Mouse (Mus musculus) stomach, embryonic 15.5 days (tissue): ENCODE results near the gene Tspan3. TPM values are rescaled to one million over a fixed set of nuclear protein-coding genes. Genes with fewer than 3 reads are reported as not detected.
A peak's percentile ranks its signal among the peaks of the same experiment; 100 is the strongest.

ENCODE experiments used
- ATAC-seq: fragments of 200-750 bp; cut with Nextera tagmentation; 2 replicates; pipeline ENCODE4 v1.8.0; 2017; ENCODE audit warnings: low read depth, moderate number of reproducible peaks, moderate TSS enrichment; ENCODE audit not compliant: insufficient read depth, low FRiP score
- H3K27ac ChIP-seq: fragments of 300-500 bp; sonication (generic); 2 replicates; pipeline ENCODE4 v1.5.1; 2015; ENCODE audit warnings: mild to moderate bottlenecking, inconsistent platforms
- H3K27me3 ChIP-seq: fragments of 300-500 bp; sonication (generic); replicated peaks from 2 replicates; pipeline ENCODE4 v1.6.1; 2015; ENCODE audit warnings: inconsistent platforms
- H3K36me3 ChIP-seq: fragments of 300-500 bp; sonication (generic); 2 replicates; pipeline ENCODE4 v1.6.1; 2015; ENCODE audit warnings: inconsistent platforms
- H3K4me1 ChIP-seq: fragments of 300-500 bp; sonication (generic); 2 replicates; pipeline ENCODE4 v1.6.1; 2015; ENCODE audit warnings: inconsistent platforms
- H3K4me2 ChIP-seq: fragments of 300-500 bp; sonication (generic); 2 replicates; pipeline ENCODE4 v1.6.1; 2015; ENCODE audit warnings: mild to moderate bottlenecking, inconsistent platforms
- H3K4me3 ChIP-seq: fragments of 300-500 bp; sonication (generic); replicated peaks from 2 replicates; pipeline ENCODE4 v1.5.1; 2015; ENCODE audit warnings: inconsistent platforms
- H3K9ac ChIP-seq: fragments of 300-500 bp; sonication (generic); 2 replicates; pipeline ENCODE4 v1.6.1; 2015; ENCODE audit warnings: inconsistent platforms
- H3K9me3 ChIP-seq: fragments of 300-500 bp; sonication (generic); 2 replicates; pipeline ENCODE4 v1.6.1; 2016; ENCODE audit warnings: inconsistent platforms
- WGBS: fragments of 180-500 bp; shearing (Covaris S2); methylation state at CpG from one replicate; pipeline ENCODE4 v1.1.7; 2015; 5-methylcytosine and 5-hydroxymethylcytosine counted together
- polyA plus RNA-seq: library from polyadenylated mRNA; unstranded; fragments of >200 nt; fragmentation: Nextera tagmentation; extraction: Ambion mirVana; gene quantifications from 2 replicates; pipeline ENCODE4 v1.2.1, GENCODE M21; 2015

Tspan3 gene
- polyA plus RNA-seq = 409 and 422 TPM in 2 replicates

DNA sequence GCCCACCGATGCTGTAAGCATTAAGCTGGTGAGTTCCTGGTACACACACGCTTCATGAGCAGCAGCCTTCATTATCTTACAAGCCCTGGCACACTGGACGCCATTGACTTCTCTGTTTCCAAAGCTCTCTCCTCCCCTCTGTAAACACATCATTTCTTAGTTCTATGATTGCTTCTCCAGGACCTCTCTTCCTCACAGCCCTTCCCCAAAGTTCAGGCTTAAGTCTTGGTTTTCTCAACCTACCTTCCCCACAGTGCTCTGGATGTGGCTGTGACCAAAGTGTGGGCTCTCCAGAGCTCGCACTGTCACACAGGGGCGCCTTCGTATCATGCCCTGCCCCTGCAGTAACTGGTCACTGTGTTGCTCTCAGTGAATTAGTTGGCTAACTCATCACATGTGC is at the start of gene Tspan3:
Tspan3 (minus strand) TSS at position 101 of the 400 bp plus-strand sequence.
- H3K27ac ChIP-seq = no peak within 1 kb of the TSS
- 88% methylated on average over 6 of the region's 6 CpGs for WGBS

DNA sequence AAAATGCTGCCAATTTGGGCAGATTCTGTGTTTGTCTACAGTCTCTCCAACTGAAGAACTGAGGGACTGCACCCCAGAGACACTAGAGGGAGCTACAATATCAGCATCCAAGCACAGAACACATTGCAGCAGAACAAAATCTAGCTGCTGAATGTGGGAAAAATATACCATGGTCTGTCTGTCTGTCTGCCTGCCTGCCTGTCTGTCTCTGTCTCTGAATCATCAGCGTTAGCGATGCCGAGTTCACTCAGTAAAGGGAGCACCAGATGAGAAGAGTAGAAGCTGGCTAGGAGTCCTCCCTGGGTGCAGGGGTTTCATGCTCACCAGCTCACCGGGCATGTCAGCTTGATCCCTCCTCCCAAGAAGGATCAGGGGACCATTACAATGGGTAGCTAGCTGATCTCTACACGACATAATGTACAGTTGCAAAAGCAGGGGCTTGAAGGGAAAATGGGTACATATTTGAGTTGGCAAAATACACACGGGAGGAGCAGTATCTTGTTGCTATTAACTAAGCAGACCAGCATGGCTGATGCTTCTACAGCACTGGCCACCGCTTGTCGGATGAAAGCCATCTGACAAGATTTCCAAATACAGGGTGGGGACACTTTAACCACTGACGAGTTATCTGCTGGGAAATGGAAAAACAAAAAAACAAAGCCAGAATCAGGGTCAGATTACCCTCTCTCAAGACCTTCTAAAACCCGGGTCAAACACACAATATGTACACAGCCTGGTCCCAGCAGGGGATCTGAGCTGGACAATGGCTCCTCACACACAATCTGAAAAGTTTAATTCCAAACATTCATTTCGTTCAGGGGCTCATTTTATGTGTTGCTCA is 48.4 kb upstream of the Tspan3 start:
- H3K27me3 ChIP-seq = no peaks in the 10 kb centered on the region
- ATAC-seq = no peak
- H3K4me2 ChIP-seq = no peak overlapping the region
- no peak overlapping the region for H3K9ac ChIP-seq
- 33% methylated on average over 11 of the region's 11 CpGs for WGBS
- H3K9me3 ChIP-seq = no peaks in the 10 kb centered on the region
- H3K4me3 ChIP-seq = no peak overlapping the region
- peaks cover 9% of the 10 kb centered on the region; the same call in 1 of the 2 replicates for H3K4me1 ChIP-seq
- no peaks in the 10 kb centered on the region for H3K36me3 ChIP-seq
- no peak overlapping the region for H3K27ac ChIP-seq

More for the DNA sequence above, at the start of gene Tspan3:
- no peak within 1 kb of the TSS for H3K4me3 ChIP-seq
- no peak within 1 kb of the TSS for H3K9ac ChIP-seq
- no peaks in the 10 kb centered on the region for H3K9me3 ChIP-seq
- no peak for ATAC-seq
- no peak within 1 kb of the TSS for H3K4me2 ChIP-seq
- no peaks in the 10 kb centered on the region for H3K36me3 ChIP-seq
- H3K27me3 ChIP-seq = no peaks in the 10 kb centered on the region
- no peaks in the 10 kb centered on the region; the same call in 1 of the 2 replicates for H3K4me1 ChIP-seq

DNA sequence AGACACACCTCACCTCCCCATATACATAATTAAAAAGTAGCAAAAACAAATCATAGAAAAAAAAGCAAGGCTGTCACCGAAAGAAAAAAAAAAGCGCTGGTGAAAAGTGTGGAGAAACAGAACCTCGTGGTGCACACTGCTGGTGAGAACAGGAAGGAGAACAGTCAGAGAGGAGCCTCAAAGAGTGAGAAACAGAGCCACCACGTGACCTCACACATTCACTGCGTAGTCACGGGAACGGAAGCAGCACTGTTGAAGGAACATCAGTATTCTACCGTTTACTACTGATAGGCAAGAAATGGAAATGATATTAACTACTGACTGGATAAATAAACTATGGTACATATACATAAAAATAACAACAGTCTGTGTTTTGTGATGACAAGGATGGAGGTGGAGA is 43.5 kb upstream of the Tspan3 start:
- ATAC-seq = no peak
- 80% methylated on average over 8 of the region's 8 CpGs for WGBS
- H3K36me3 ChIP-seq = peaks cover 10% of the 10 kb centered on the region; the same call in 1 of the 2 replicates

DNA sequence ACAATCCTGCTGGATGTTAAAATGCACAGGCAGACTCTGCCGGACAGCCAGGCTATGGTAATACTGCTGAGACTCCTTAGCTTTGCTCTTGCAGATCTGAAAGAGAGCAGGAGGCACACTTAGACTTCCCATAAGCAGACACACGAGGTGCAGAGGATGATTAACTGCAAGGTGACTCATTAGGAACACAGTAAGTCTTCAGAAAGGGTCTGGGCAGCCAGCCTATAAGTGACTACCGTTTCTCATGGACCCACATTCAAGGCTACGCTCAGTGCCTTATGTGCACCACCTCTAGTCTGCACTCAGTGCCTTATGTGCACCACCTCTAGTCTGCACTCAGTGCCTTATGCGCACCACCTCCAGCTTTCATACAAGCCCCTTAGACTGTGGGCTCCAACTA is 42.2 kb upstream of the Tspan3 start:
- Histone ChIP-seq H3K27ac (no peak overlapping the region), H3K27me3 (no peaks in the 10 kb centered on the region), H3K4me2 (no peak overlapping the region), H3K36me3 (peaks cover 10% of the 10 kb centered on the region; the same call in 1 of the 2 replicates), H3K4me3 (no peak overlapping the region), H3K9ac (no peak overlapping the region), H3K4me1 (no peaks in the 10 kb centered on the region), H3K9me3 (no peaks in the 10 kb centered on the region)
- 73% methylated on average over 5 of the region's 5 CpGs for WGBS
- ATAC-seq = no peak

More for the DNA sequence above, 43.5 kb upstream of the Tspan3 start:
- no peak overlapping the region for H3K9ac ChIP-seq
- no peaks in the 10 kb centered on the region for H3K27me3 ChIP-seq
- no peaks in the 10 kb centered on the region for H3K9me3 ChIP-seq
- peaks cover 4% of the 10 kb centered on the region; the same call in 1 of the 2 replicates for H3K4me1 ChIP-seq
- no peak overlapping the region for H3K4me2 ChIP-seq
- no peak overlapping the region for H3K4me3 ChIP-seq
- no peak overlapping the region for H3K27ac ChIP-seq

DNA sequence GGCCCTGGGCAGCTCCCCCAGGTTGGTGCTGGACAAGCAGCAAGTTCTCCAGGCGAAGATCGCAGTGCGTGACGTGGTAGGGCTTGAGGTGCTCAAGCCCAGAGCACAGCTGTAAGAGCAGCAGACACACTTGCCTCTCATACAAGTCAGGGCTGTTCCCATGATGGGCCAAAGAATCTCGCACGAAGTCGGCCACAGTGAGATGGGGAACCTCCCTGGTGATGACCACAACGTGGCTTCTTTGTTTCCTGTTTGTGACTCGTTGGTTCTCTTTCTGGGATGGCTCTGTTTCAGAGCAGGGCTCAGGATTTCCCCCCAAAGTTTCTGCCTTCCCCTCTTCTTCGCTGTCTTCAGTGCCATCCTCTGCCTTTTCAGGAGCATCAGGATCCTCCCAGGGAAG is 41.8 kb upstream of the Tspan3 start:
- no peak for ATAC-seq
- H3K4me3 ChIP-seq = no peak overlapping the region

DNA sequence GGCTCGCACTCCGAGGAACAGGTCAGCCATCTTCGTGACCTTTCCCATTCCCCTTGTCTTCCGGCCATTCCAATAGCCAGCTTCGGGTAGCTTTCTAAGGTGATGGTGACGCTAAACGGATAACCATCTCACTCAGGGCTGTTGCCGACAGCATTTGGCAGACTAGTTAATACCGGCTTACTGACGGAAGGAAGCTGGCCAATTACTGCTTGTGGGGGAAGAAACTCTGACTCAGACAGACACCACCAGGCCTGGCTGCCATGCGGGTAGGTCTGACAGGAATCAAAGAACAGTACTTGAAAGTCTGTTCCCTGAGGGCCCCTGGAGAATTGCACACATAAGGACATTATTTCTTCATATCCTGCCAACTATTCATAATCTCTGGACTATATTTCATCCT is 40.1 kb upstream of the Tspan3 start:
- no peak overlapping the region for H3K4me3 ChIP-seq
- H3K9ac ChIP-seq = no peak overlapping the region
- ATAC-seq = no peak
- WGBS = 83% methylated on average over 11 of the region's 11 CpGs
- no peaks in the 10 kb centered on the region for H3K9me3 ChIP-seq
- no peak overlapping the region for H3K27ac ChIP-seq
- peaks cover 10% of the 10 kb centered on the region; the same call in 1 of the 2 replicates for H3K36me3 ChIP-seq
- H3K4me2 ChIP-seq = no peak overlapping the region
- H3K27me3 ChIP-seq = no peaks in the 10 kb centered on the region
- 0 out of 2 replicates have a peak, but pooled peaks cover 4% of the 10 kb centered on the region for H3K4me1 ChIP-seq

More for the DNA sequence above, 41.8 kb upstream of the Tspan3 start:
- no peak overlapping the region for H3K4me2 ChIP-seq
- H3K4me1 ChIP-seq = no peaks in the 10 kb centered on the region
- no peak overlapping the region for H3K9ac ChIP-seq
- H3K9me3 ChIP-seq = no peaks in the 10 kb centered on the region
- peaks cover 10% of the 10 kb centered on the region; the same call in 1 of the 2 replicates for H3K36me3 ChIP-seq
- no peaks in the 10 kb centered on the region for H3K27me3 ChIP-seq
- H3K27ac ChIP-seq = no peak overlapping the region
- 85% methylated on average over 10 of the region's 10 CpGs for WGBS

DNA sequence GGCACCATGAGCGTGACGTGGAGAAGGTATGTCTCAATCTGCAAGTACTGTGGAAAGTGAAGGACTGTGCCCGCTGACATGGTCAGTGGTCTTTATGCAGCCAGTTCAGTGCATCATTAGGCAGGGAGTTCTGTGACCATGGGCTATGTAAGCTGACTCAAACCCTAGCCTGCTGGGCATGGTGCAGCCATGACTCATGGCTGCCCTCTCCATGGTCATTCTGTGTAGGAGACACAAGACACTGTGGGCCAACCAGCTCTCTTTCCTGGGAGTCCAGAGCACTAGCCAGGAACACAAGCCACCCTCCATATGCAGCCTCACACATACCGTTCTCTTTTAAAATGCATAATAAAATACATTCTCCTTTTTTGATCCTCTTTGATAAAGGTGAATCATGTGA is 39.0 kb upstream of the Tspan3 start:
- H3K36me3 ChIP-seq = peaks cover 10% of the 10 kb centered on the region; the same call in 1 of the 2 replicates
- no peaks in the 10 kb centered on the region for H3K9me3 ChIP-seq
- WGBS = 89% methylated on average over 4 of the region's 4 CpGs
- no peak overlapping the region for H3K9ac ChIP-seq
- H3K27me3 ChIP-seq = no peaks in the 10 kb centered on the region
- H3K4me1 ChIP-seq = 0 out of 2 replicates have a peak, but pooled peaks cover 4% of the 10 kb centered on the region
- no peak overlapping the region for H3K27ac ChIP-seq
- ATAC-seq = no peak
- no peak overlapping the region for H3K4me2 ChIP-seq
- H3K4me3 ChIP-seq = no peak overlapping the region

DNA sequence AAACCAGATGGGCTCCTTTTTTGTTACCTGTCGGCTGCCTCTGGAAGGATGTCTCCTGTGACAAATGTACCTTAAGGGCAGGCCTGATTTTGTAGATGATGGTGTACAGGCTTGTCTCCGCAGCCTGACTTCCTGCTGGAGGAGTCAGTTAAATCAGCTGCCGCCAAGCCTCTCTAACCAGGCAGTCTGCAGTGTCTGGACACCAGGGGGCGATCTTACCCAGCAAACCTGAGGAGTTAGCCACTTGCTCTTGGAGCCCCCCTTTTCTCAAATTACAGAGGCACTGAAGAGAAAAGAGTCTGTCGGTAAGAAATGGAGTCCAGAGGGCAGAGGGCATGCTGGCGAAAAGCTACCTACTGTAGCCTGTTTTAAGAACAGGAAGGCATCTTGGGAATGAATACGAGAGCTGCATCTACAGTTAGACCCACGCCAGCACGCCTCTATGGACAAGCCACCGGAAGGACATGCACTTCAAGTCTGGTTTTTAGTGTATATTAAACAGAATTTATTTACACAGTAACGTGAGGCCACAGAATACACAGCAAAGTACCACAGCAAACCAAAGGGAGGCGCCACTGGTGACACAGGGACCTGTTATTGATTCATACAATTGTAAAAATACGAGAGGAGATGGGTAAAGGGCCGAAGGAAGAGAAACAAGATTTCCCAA is 35.5 kb upstream of the Tspan3 start:
- H3K9ac ChIP-seq = no peak overlapping the region
- 32% methylated on average over 14 of the region's 14 CpGs for WGBS
- H3K27me3 ChIP-seq = no peaks in the 10 kb centered on the region
- H3K4me2 ChIP-seq = peak overlapping the region; percentile 21; the same call in 1 of the 2 replicates
- peak; percentile 63 for ATAC-seq
- 0 out of 2 replicates have a peak, but pooled peaks cover 4% of the 10 kb centered on the region for H3K4me1 ChIP-seq
- H3K36me3 ChIP-seq = peaks cover under 1% of the 10 kb centered on the region; the same call in 1 of the 2 replicates
- no peaks in the 10 kb centered on the region for H3K9me3 ChIP-seq
- no peak overlapping the region for H3K27ac ChIP-seq
- H3K4me3 ChIP-seq = no peak overlapping the region

DNA sequence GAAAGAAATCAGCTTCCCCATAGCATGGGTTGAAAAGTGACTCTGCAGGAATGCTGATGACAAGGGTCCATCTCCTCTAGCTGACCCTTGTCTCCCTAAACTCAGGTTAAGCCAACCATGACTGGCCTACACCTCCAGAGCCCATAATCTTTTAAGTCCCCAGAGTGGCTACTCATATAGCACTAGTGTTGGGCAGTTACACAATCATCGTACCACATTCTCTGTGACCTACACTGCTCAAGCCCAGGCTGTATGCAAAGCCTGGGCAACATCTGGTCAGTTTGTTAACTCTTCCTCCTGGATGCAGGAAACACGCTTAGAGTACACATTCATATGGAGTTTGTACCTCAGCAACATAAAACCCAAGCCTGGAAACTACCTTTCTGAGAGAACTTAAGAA is 34.9 kb upstream of the Tspan3 start:
- no peaks in the 10 kb centered on the region for H3K36me3 ChIP-seq
- H3K4me1 ChIP-seq = 0 out of 2 replicates have a peak, but pooled peaks cover 4% of the 10 kb centered on the region
- H3K4me2 ChIP-seq = no peak overlapping the region
- no peak for ATAC-seq
- no peak overlapping the region for H3K9ac ChIP-seq
- no peaks in the 10 kb centered on the region for H3K9me3 ChIP-seq
- H3K4me3 ChIP-seq = no peak overlapping the region
- H3K27me3 ChIP-seq = no peaks in the 10 kb centered on the region
- 67% methylated on average over 2 of the region's 2 CpGs for WGBS
- no peak overlapping the region for H3K27ac ChIP-seq

DNA sequence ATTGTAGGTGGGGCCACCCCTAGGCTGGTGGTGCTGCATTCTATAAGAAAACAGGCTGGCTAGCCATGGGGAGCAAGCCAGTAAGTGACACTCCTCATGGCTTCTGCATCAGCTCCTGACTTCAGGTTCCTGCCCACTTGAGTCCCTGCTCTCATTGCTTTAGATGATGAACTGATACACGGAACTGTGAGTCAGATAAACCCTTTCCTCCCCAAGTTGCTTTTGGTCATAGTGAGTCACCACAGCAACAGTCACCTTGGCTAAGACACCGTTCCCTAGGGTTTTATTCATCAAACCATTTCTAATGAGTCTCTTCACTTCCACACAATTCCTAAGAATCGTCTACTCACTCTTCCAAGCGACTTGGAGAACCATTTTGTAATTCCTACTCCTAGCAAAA is 31.6 kb upstream of the Tspan3 start:
- Histone ChIP-seq H3K36me3 (no peaks in the 10 kb centered on the region), H3K4me3 (no peak overlapping the region), H3K4me1 (0 out of 2 replicates have a peak, but pooled peaks cover 7% of the 10 kb centered on the region), H3K9me3 (no peaks in the 10 kb centered on the region), H3K27me3 (no peaks in the 10 kb centered on the region), H3K9ac (no peak overlapping the region), H3K27ac (no peak overlapping the region), H3K4me2 (no peak overlapping the region)
- WGBS = 80% methylated on average over 4 of the region's 4 CpGs
- no peak for ATAC-seq

DNA sequence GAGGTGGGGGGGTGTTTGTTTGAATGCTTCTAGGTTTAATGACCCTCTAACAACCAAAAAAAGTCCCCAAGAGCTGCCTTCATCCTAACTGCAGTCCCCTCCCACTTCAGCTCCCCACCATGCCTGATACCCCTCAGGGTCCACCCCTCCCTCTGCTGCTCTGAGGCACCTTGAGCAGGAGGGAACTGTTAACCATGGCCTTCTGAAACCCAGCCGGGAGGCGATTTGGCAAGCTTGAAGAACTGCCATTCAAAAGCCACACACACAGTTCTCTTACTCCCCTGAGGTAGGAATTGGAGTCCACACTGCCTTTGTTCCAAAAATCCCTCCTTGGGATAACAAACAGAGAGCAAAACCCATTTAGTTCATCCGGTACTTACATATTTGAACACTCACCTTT is 29.9 kb upstream of the Tspan3 start:
- Histone ChIP-seq H3K4me2 (no peak overlapping the region), H3K27ac (no peak overlapping the region), H3K4me3 (no peak overlapping the region), H3K9ac (no peak overlapping the region), H3K9me3 (no peaks in the 10 kb centered on the region), H3K4me1 (0 out of 2 replicates have a peak, but pooled peaks cover 9% of the 10 kb centered on the region), H3K36me3 (no peaks in the 10 kb centered on the region), H3K27me3 (no peaks in the 10 kb centered on the region)
- 57% methylated on average over 3 of the region's 3 CpGs for WGBS
- ATAC-seq = no peak
